ENCODE assay signal across 32 mouse cellular contexts in genomic region chr13:22992721-22993120, GRCm38 (mm10). TPM values are rescaled to one million over a fixed set of nuclear protein-coding genes. Genes with fewer than 3 reads are reported as not detected.
A peak's percentile ranks its signal among the peaks of the same experiment; 100 is the strongest.
DNase-seq lines count a peak whose midpoint lies in the region; ATAC-seq and TF ChIP-seq lines count a peak whose summit lies in the region.
"Had no signal": no experiment of that assay in that cellular context is flagged by ENCODE, and none has a peak within 500 bp of the region (broad histone marks: within the 10 kb centered on the region; RNA-seq: fewer than 3 reads in every experiment).

No protein-coding gene starts in this region.

- no peak for TF ChIP-seq POLR2A in ES-Bruce4 (IDR thresholded peaks at IDR 0.05; ENCODE audit: insufficient read depth, low read length)

- in situ Hi-C loops in ES-E14 (cut with MboI; ENCODE audit: low sequenced_read_pairs in 2 of 2, unreplicated experiment in 2 of 2) = no loop called here

- no peak overlapping the region for H3K4me3 ChIP-seq in lung, postnatal 0 days (ENCODE audit: low read depth, low read length)
- H3K4me3 ChIP-seq in ES-Bruce4 (ENCODE audit: low read depth, low read length) = no peak overlapping the region
- H3K4me3 ChIP-seq in ES-E14 (ENCODE audit: insufficient read depth in 1 of 2, low read depth in 1 of 2, low read length in 2 of 2, poor library complexity in 1 of 2, severe bottlenecking in 1 of 2) = no peak overlapping the region
- H3K4me3 ChIP-seq: embryonic facial prominence, embryonic 13.5 days; embryonic facial prominence, embryonic 15.5 days; erythroblast, embryonic 14.5 days; forebrain, embryonic 10.5 days; forebrain, embryonic 12.5 days had no signal

- H3K27me3 ChIP-seq in lung, postnatal 0 days (replicated peaks; ENCODE audit: insufficient read depth, low read length) = no peaks in the 10 kb centered on the region
- no peaks in the 10 kb centered on the region for H3K27me3 ChIP-seq in ES-Bruce4 (ENCODE audit: control insufficient read depth, insufficient read depth, low read length, poor library complexity, severe bottlenecking)
- H3K27me3 ChIP-seq: CH12.LX; embryonic facial prominence, embryonic 13.5 days; embryonic facial prominence, embryonic 15.5 days; forebrain, embryonic 12.5 days had no signal

- H3K27ac ChIP-seq in lung, postnatal 0 days (ENCODE audit: low read length) = no peak overlapping the region
- peak overlapping the region; percentile 98 for H3K27ac ChIP-seq in ES-Bruce4 (ENCODE audit: insufficient read depth, low read length)
- H3K27ac ChIP-seq in ES-E14 (ENCODE audit: insufficient read depth, low read depth, low read length, poor library complexity, severe bottlenecking) = peak overlapping the region; percentile 63; the same call in 1 of the 2 replicates
- H3K27ac ChIP-seq: embryonic facial prominence, embryonic 13.5 days; embryonic facial prominence, embryonic 15.5 days; forebrain, embryonic 10.5 days; forebrain, embryonic 12.5 days had no signal

- H3K4me2 ChIP-seq in lung, postnatal 0 days (replicated peaks; ENCODE audit: low read depth, low read length) = no peak overlapping the region
- H3K4me2 ChIP-seq: embryonic facial prominence, embryonic 13.5 days; embryonic facial prominence, embryonic 15.5 days; forebrain, embryonic 12.5 days had no signal

- H3K36me3 ChIP-seq in lung, postnatal 0 days (ENCODE audit: insufficient read depth, low read length) = no peaks in the 10 kb centered on the region
- H3K36me3 ChIP-seq in ES-Bruce4 (ENCODE audit: control insufficient read depth, insufficient read depth, low read length, poor library complexity, severe bottlenecking) (no peaks in the 10 kb centered on the region), ES-E14 (ENCODE audit: control insufficient read depth, insufficient read depth, low read length, poor library complexity, severe bottlenecking) (no peaks in the 10 kb centered on the region)
- H3K36me3 ChIP-seq: embryonic facial prominence, embryonic 13.5 days; embryonic facial prominence, embryonic 15.5 days; forebrain, embryonic 10.5 days; forebrain, embryonic 12.5 days had no signal

- H3K4me1 ChIP-seq in lung, postnatal 0 days (ENCODE audit: insufficient read depth, low read depth, low read length) = no peaks in the 10 kb centered on the region
- peaks cover 6% of the 10 kb centered on the region for H3K4me1 ChIP-seq in ES-Bruce4 (ENCODE audit: control insufficient read depth, insufficient read depth, low read length)
- peaks cover 5 to 11% of the 10 kb centered on the region in 2 experiments; a peak in 3 of 4 replicates for H3K4me1 ChIP-seq in ES-E14 (ENCODE audit: control insufficient read depth in 2 of 2, insufficient read depth in 2 of 2, low read length in 2 of 2, poor library complexity in 1 of 2)
- H3K4me1 ChIP-seq: embryonic facial prominence, embryonic 13.5 days; embryonic facial prominence, embryonic 15.5 days; forebrain, embryonic 10.5 days; forebrain, embryonic 12.5 days had no signal

- whole genome bisulfite sequencing in lung, postnatal 0 days = 53% methylated on average over 2 of the region's 2 CpGs

- peak; percentile 4 for DNase-seq in lung, postnatal 0 days (ENCODE audit: low spot score)
- DNase-seq in lung, postnatal 10 days = no peak
- DNase-seq in ES-E14 (ENCODE audit: low read depth, low spot score) (peak; percentile 77), ZHBTc4 (ENCODE audit: low read depth, low spot score) (peak; percentile 95)
- DNase-seq in urinary bladder, postnatal 25 days (ENCODE audit: low spot score) = no peak
- DNase-seq in cerebellum, postnatal 14 days = no peak
- DNase-seq: adrenal gland, adult 2 months; adrenal gland, postnatal 10 days; adrenal gland, postnatal 25 days; B cell, adult 2 months; cerebellum, adult 11 months; cerebellum, adult 18-20 months; cerebellum, adult 8-10 months; cerebellum, postnatal 10 days; cerebellum, postnatal 36 days; embryo, embryonic 11 days had no signal

- TF ChIP-seq EP300 in lung, postnatal 0 days (IDR thresholded peaks at IDR 0.05) = no peak
- TF ChIP-seq EP300 in ES-Bruce4 (IDR thresholded peaks at IDR 0.05; ENCODE audit: insufficient read depth, low read depth, low read length) = no peak

- TF ChIP-seq CTCF in lung, postnatal 0 days (IDR thresholded peaks at IDR 0.05) = no peak
- TF ChIP-seq CTCF in ES-Bruce4 (IDR thresholded peaks at IDR 0.05; ENCODE audit: low read depth, low read length) = no peak

- H3K9ac ChIP-seq in lung, postnatal 0 days (replicated peaks; ENCODE audit: low read depth) = no peak overlapping the region
- no peak overlapping the region for H3K9ac ChIP-seq in ES-Bruce4 (ENCODE audit: low read depth, poor library complexity, severe bottlenecking)
- H3K9ac ChIP-seq in ES-E14 (ENCODE audit: insufficient read depth, low read depth, low read length, poor library complexity, severe bottlenecking) = no peak overlapping the region
- H3K9ac ChIP-seq: embryonic facial prominence, embryonic 13.5 days; embryonic facial prominence, embryonic 15.5 days; forebrain, embryonic 12.5 days had no signal

- no peak for ATAC-seq in lung, postnatal 0 days
- ATAC-seq: CD4-positive, CD25-positive, alpha-beta regulatory T cell, adult 4 months; forebrain, embryonic 14.5 days; forebrain, embryonic 16.5 days had no signal

- H3K9me3 ChIP-seq in lung, postnatal 0 days (ENCODE audit: low read length) = 0 out of 2 replicates have a peak, but pooled peaks cover 4% of the 10 kb centered on the region
- H3K9me3 ChIP-seq in ES-Bruce4 (replicated peaks; ENCODE audit: control insufficient read depth, insufficient read depth, low read length, poor library complexity, severe bottlenecking) = peaks cover 27% of the 10 kb centered on the region
- H3K9me3 ChIP-seq in ES-E14 (ENCODE audit: control insufficient read depth, insufficient read depth, low read depth, low read length) = peaks cover 11% of the 10 kb centered on the region
- H3K9me3 ChIP-seq: embryonic facial prominence, embryonic 13.5 days; forebrain, embryonic 12.5 days had no signal

TF ChIP-seq in ES-E14, 5 proteins besides CTCF, POLR2A, EP300 and RAD21:
- TF ChIP-seq ZC3H11A (IDR thresholded peaks at IDR 0.05; ENCODE audit: borderline replicate concordance, low read depth, low read length) (no peak), CHD2 (IDR thresholded peaks at IDR 0.05; ENCODE audit: low read depth, low read length) (0 out of 2 replicates have a peak, but pooled peaks have one; percentile 11), ZNF384 (IDR thresholded peaks at IDR 0.05; ENCODE audit: low read depth, low read length) (no peak)

RNA-seq across cellular contexts. Expression of gene Vmn1r213, which starts 14.7 kb away (rescaled TPM):
- not detected in 2 replicates for polyA plus RNA-seq in lung, postnatal 0 days (2015; fragmentation: Nextera tagmentation; extraction: Ambion mirVana)
- polyA plus RNA-seq in ES-Bruce4 (2011; ENCODE audit: insufficient read depth, insufficient read length, low read depth, missing spikeins) = not detected in 2 replicates
- not detected in 2 replicates for total RNA-seq in ES-E14 (2012; rRNA removed)
- total RNA-seq: adrenal gland, adult 2 months; adrenal gland, postnatal 10 days; adrenal gland, postnatal 25 days; adrenal gland, postnatal 4 days; CH12.LX; common myeloid progenitor, adult 5-6 weeks; MEL had no signal
- polyA plus RNA-seq: adrenal gland, adult 2 months; brain, embryonic 14.5 days; CD4-positive, CD25-positive, alpha-beta regulatory T cell, adult 4 months; embryonic facial prominence, embryonic 11.5 days; embryonic facial prominence, embryonic 13.5 days; embryonic facial prominence, embryonic 15.5 days; erythroblast, embryonic 14.5 days; forebrain, embryonic 10.5 days; forebrain, embryonic 12.5 days; forebrain, embryonic 14.5 days; forebrain, embryonic 16.5 days; frontal cortex, adult 2 months had no signal

RNA-seq across cellular contexts. Expression of gene Vmn1r214, which starts 37.5 kb away (rescaled TPM):
- not detected in 2 replicates for polyA plus RNA-seq in lung, postnatal 0 days (2015; fragmentation: Nextera tagmentation; extraction: Ambion mirVana)
- not detected in 2 replicates for polyA plus RNA-seq in ES-Bruce4 (2011; ENCODE audit: insufficient read depth, insufficient read length, low read depth, missing spikeins)
- not detected in 2 replicates for total RNA-seq in ES-E14 (2012; rRNA removed)
- total RNA-seq: adrenal gland, adult 2 months; adrenal gland, postnatal 10 days; adrenal gland, postnatal 25 days; adrenal gland, postnatal 4 days; CH12.LX; common myeloid progenitor, adult 5-6 weeks; MEL had no signal
- polyA plus RNA-seq: adrenal gland, adult 2 months; brain, embryonic 14.5 days; embryonic facial prominence, embryonic 11.5 days; embryonic facial prominence, embryonic 13.5 days; embryonic facial prominence, embryonic 15.5 days; erythroblast, embryonic 14.5 days; forebrain, embryonic 10.5 days; forebrain, embryonic 12.5 days; forebrain, embryonic 14.5 days; forebrain, embryonic 16.5 days; frontal cortex, adult 2 months had no signal

Comparison
In these comparisons a context has a peak if more than half of its experiments do, and no peak if none do; other contexts are left out.
1. DNase-seq: peak in lung, postnatal 0 days (single experiment), ES-E14 (single experiment) and ZHBTc4 (single experiment); none in lung, postnatal 10 days (single experiment), urinary bladder, postnatal 25 days (single experiment) and cerebellum, postnatal 14 days (0 of 2).